In the genomic region with DNA sequence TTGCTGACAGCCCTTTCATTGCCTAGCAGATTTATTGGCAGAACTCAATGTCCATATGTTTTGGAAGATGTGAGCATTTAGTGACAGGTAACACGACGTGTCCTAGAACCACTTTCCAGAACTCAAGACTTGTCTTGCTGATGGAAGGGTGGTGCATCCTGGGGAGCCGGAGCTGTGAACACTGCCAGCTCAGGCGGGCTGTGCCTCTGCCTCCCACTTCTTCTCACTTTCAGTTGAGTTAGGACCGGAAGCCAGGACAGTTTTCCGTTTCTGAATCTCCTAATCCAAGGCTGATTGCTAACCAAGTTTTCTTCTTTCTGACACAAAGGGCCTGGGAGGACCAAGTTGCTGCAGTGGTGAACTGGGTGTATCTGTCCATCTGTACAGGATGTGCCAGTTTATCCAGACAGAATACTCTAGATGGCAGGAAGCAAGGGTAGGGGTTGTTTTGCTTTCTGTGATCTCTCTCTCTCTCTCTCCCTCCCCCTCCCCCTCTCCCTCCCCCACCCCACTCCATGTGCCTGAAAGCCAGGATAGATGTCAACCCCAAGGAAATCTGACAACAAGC, we compare ENCODE assay signal across 18 mouse cellular contexts.
A peak's percentile ranks its signal among the peaks of the same experiment; 100 is the strongest.
DNase-seq lines count a peak whose midpoint lies in the region; ATAC-seq and TF ChIP-seq lines count a peak whose summit lies in the region.
"Had no signal": no experiment of that assay in that cellular context is flagged by ENCODE, and none has a peak within 500 bp of the region (broad histone marks: within the 10 kb centered on the region; RNA-seq: fewer than 3 reads in every experiment).

No protein-coding gene starts in this region.

- H3K9ac ChIP-seq in heart, embryonic 13.5 days: no peak overlapping the region
- H3K9ac ChIP-seq in CH12.LX (ENCODE audit: insufficient read depth, low read depth): no peak overlapping the region
- no peak overlapping the region for H3K9ac ChIP-seq in lung, embryonic 15.5 days
- no peak overlapping the region for H3K9ac ChIP-seq in forebrain, embryonic 12.5 days
- H3K9ac ChIP-seq: intestine, embryonic 15.5 days; neural tube, embryonic 15.5 days; stomach, embryonic 15.5 days had no signal

- H3K79me2 ChIP-seq in CH12.LX (replicated peaks; ENCODE audit: control insufficient read depth, extremely low read depth, insufficient read depth, poor library complexity, severe bottlenecking): no peaks in the 10 kb centered on the region

- TF ChIP-seq RAD21 in CH12.LX (IDR thresholded peaks at IDR 0.05; ENCODE audit: low read depth, low read length): no peak

- H3K4me3 ChIP-seq in heart, embryonic 13.5 days: no peak overlapping the region
- no peak overlapping the region for H3K4me3 ChIP-seq in CH12.LX (replicated peaks in 1 of 3; ENCODE audit: low read depth in 2 of 3, low read length in 2 of 3, poor library complexity in 1 of 3)
- no peak overlapping the region for H3K4me3 ChIP-seq in lung, embryonic 15.5 days
- H3K4me3 ChIP-seq in forebrain, embryonic 12.5 days (replicated peaks): no peak overlapping the region
- H3K4me3 ChIP-seq: hindbrain, embryonic 10.5 days; intestine, embryonic 15.5 days; neural tube, embryonic 15.5 days; stomach, embryonic 15.5 days had no signal

- H3K4me2 ChIP-seq in heart, embryonic 13.5 days: no peak overlapping the region
- 0 out of 2 replicates have a peak overlapping the region, but pooled peaks have one; percentile 4 for H3K4me2 ChIP-seq in CH12.LX (ENCODE audit: insufficient read depth, low read depth, poor library complexity, severe bottlenecking)
- no peak overlapping the region for H3K4me2 ChIP-seq in lung, embryonic 15.5 days
- H3K4me2 ChIP-seq in forebrain, embryonic 12.5 days: no peak overlapping the region
- H3K4me2 ChIP-seq: intestine, embryonic 15.5 days; midbrain, embryonic 11.5 days; neural tube, embryonic 15.5 days; stomach, embryonic 15.5 days had no signal

- in situ Hi-C loops in CH12.LX (cut with MboI; ENCODE audit: low pct_ligation_motif_present, low pct_unique_long_range_greater_than_20kb, low sequenced_read_pairs): no loop called here

- no peak for TF ChIP-seq POLR2A in CH12.LX (IDR thresholded peaks at IDR 0.05; ENCODE audit: low read depth, low read length)

- dilution Hi-C loops in CH12.LX (cut with MboI; ENCODE audit: extremely low pct_ligation_motif_present, extremely low pct_unique_long_range_greater_than_20kb, low sequenced_read_pairs): no loop called here

- no peak for TF ChIP-seq CTCF in CH12.LX (conservative IDR thresholded peaks at IDR 0.05 in 1 of 2, IDR thresholded peaks at IDR 0.05 in 1 of 2; ENCODE audit: low read depth in 2 of 2, low read length in 2 of 2)

- no peak for ATAC-seq in heart, embryonic 13.5 days (ENCODE audit: extremely low read depth, insufficient number of reproducible peaks, low FRiP score, low TSS enrichment)
- ATAC-seq in lung, embryonic 15.5 days (ENCODE audit: borderline replicate concordance, extremely low read depth, low FRiP score, low TSS enrichment): no peak
- no peak for ATAC-seq in erythroid progenitor cell, adult 5-6 weeks (replicated peaks; ENCODE audit: low FRiP score, poor library complexity, severe bottlenecking)
- ATAC-seq in forebrain, embryonic 12.5 days (ENCODE audit: low FRiP score): no peak
- ATAC-seq: intestine, embryonic 15.5 days; Patski had no signal

- H3K27me3 ChIP-seq in heart, embryonic 13.5 days (replicated peaks): no peaks in the 10 kb centered on the region
- no peaks in the 10 kb centered on the region for H3K27me3 ChIP-seq in CH12.LX (replicated peaks)
- no peaks in the 10 kb centered on the region for H3K27me3 ChIP-seq in lung, embryonic 15.5 days
- peaks cover 3% of the 10 kb centered on the region; the same call in 1 of the 2 replicates for H3K27me3 ChIP-seq in forebrain, embryonic 12.5 days
- H3K27me3 ChIP-seq: intestine, embryonic 15.5 days; neural tube, embryonic 15.5 days; stomach, embryonic 15.5 days had no signal

- intact Hi-C loops in heart, postnatal 25 days (cut with DNase I): no loop called here

- H3K27ac ChIP-seq in heart, embryonic 13.5 days (replicated peaks): peak overlapping the region; percentile 49
- no peak overlapping the region for H3K27ac ChIP-seq in CH12.LX (ENCODE audit: insufficient read depth, low read depth)
- peak overlapping the region; percentile 31; the same call in 1 of the 2 replicates for H3K27ac ChIP-seq in lung, embryonic 15.5 days
- H3K27ac ChIP-seq in forebrain, embryonic 12.5 days: no peak overlapping the region
- H3K27ac ChIP-seq: hindbrain, embryonic 10.5 days; intestine, embryonic 15.5 days; neural tube, embryonic 15.5 days; stomach, embryonic 15.5 days had no signal

- H3K9me3 ChIP-seq in heart, embryonic 13.5 days: no peaks in the 10 kb centered on the region
- H3K9me3 ChIP-seq in CH12.LX (replicated peaks; ENCODE audit: low read length): no peaks in the 10 kb centered on the region
- H3K9me3 ChIP-seq in lung, embryonic 15.5 days: no peaks in the 10 kb centered on the region
- no peaks in the 10 kb centered on the region for H3K9me3 ChIP-seq in forebrain, embryonic 12.5 days
- H3K9me3 ChIP-seq: hindbrain, embryonic 10.5 days; intestine, embryonic 15.5 days; neural tube, embryonic 15.5 days; stomach, embryonic 15.5 days had no signal

- 66% methylated on average over 6 of the region's 6 CpGs for whole genome bisulfite sequencing in heart, embryonic 13.5 days
- WGBS in lung, embryonic 15.5 days: 66% methylated on average over 6 of the region's 6 CpGs
- WGBS in forebrain, embryonic 12.5 days: 90% methylated on average over 6 of the region's 6 CpGs

- H3K36me3 ChIP-seq in heart, embryonic 13.5 days: no peaks in the 10 kb centered on the region
- H3K36me3 ChIP-seq in CH12.LX (replicated peaks in 1 of 2; ENCODE audit: control insufficient read depth in 1 of 2, insufficient read depth in 1 of 2, low read length in 1 of 2): no peaks in the 10 kb centered on the region
- H3K36me3 ChIP-seq in lung, embryonic 15.5 days: no peaks in the 10 kb centered on the region
- no peaks in the 10 kb centered on the region for H3K36me3 ChIP-seq in forebrain, embryonic 12.5 days (replicated peaks)
- H3K36me3 ChIP-seq: hindbrain, embryonic 10.5 days; intestine, embryonic 15.5 days; neural tube, embryonic 15.5 days; stomach, embryonic 15.5 days had no signal

- DNase-seq in heart, postnatal 25 days (ENCODE audit: low spot score): no peak
- DNase-seq in CH12.LX (ENCODE audit: extremely low read depth): no peak
- peak; percentile 17 for DNase-seq in cerebellum, adult 8-10 months
- no peak for DNase-seq in left cerebral cortex, adult 8-10 months (ENCODE audit: low spot score in 2 of 2)
- DNase-seq: layer of hippocampus, adult 9-11 months; liver; spleen, adult 18-20 months; thymus, postnatal 14 days had no signal

- H3K4me1 ChIP-seq in heart, embryonic 13.5 days: peaks cover 48% of the 10 kb centered on the region
- H3K4me1 ChIP-seq in CH12.LX (ENCODE audit: control insufficient read depth in 1 of 2, insufficient read depth in 2 of 2): no peaks in the 10 kb centered on the region
- H3K4me1 ChIP-seq in lung, embryonic 15.5 days: peaks cover 19% of the 10 kb centered on the region
- peaks cover 17% of the 10 kb centered on the region for H3K4me1 ChIP-seq in forebrain, embryonic 12.5 days
- H3K4me1 ChIP-seq: intestine, embryonic 15.5 days; stomach, embryonic 15.5 days had no signal

- TF ChIP-seq EP300 in CH12.LX (IDR thresholded peaks at IDR 0.05; ENCODE audit: low read length): no peak

TF ChIP-seq in CH12.LX, 34 proteins besides CTCF, POLR2A, EP300 and RAD21:
- TF ChIP-seq USF2 (conservative IDR thresholded peaks at IDR 0.05; ENCODE audit: low read depth, low read length) (no peak), TCF12 (IDR thresholded peaks at IDR 0.05; ENCODE audit: low read depth, low read length) (no peak), KAT2A (IDR thresholded peaks at IDR 0.05; ENCODE audit: insufficient replicate concordance, low read length) (no peak), JUND (conservative IDR thresholded peaks at IDR 0.05; ENCODE audit: low read depth, low read length) (no peak), ZKSCAN1 (IDR thresholded peaks at IDR 0.05; ENCODE audit: borderline replicate concordance, low read depth, low read length) (no peak), ZNF384 (IDR thresholded peaks at IDR 0.05; ENCODE audit: low read depth, low read length) (no peak)

Comparison
In these comparisons a context has a peak if more than half of its experiments do, and no peak if none do; other contexts are left out.
1. H3K27ac ChIP-seq: peak in heart, embryonic 13.5 days (single experiment) and lung, embryonic 15.5 days (single experiment); none in CH12.LX (single experiment) and forebrain, embryonic 12.5 days (single experiment).